Mouse (Mus musculus) CH12.LX (cell line): ENCODE measurements around the gene Tet3. TPM values are rescaled to one million over a fixed set of nuclear protein-coding genes. Genes with fewer than 3 reads are reported as not detected.

Experiments
- DNase-seq: peaks from one replicate; pipeline ENCODE4 v3.0.0-alpha.2; 2013; ENCODE audit errors: extremely low read depth
- H3K27ac ChIP-seq: 2 replicates; pipeline ENCODE4 v1.5.1; 2012; ENCODE audit warnings: low read depth, mild to moderate bottlenecking, control low read depth, moderate library complexity; ENCODE audit not compliant: insufficient read depth
- H3K27me3 ChIP-seq: replicated peaks from 2 replicates; pipeline ENCODE3; 2012; ENCODE audit warnings: inconsistent platforms
- H3K36me3 ChIP-seq, 2 experiments: replicated peaks in 1 of 2; 2 replicates each; pipeline versions ENCODE3 to v1.6.1; 2012; ENCODE audit warnings: inconsistent platforms in 1 of 2, low read length in 1 of 2, mild to moderate bottlenecking in 1 of 2, mixed read lengths in 1 of 2, moderate library complexity in 1 of 2; ENCODE audit not compliant: control insufficient read depth in 1 of 2, insufficient read depth in 1 of 2
- H3K4me1 ChIP-seq, 2 experiments: 2 replicates each; pipeline ENCODE4 v1.6.1; 2012; ENCODE audit warnings: inconsistent platforms in 1 of 2, moderate library complexity in 1 of 2; ENCODE audit not compliant: insufficient read depth in 2 of 2, control insufficient read depth in 1 of 2
- H3K4me2 ChIP-seq: 2 replicates; pipeline ENCODE4 v1.6.1; 2012; ENCODE audit warnings: low read depth, mild to moderate bottlenecking, control low read depth; ENCODE audit not compliant: poor library complexity, insufficient read depth, severe bottlenecking
- H3K4me3 ChIP-seq, 3 experiments: fragments of 150-350 bp in 1 of 3; sonication (generic) in 1 of 3; replicated peaks in 1 of 3; 2 replicates each; pipeline versions ENCODE3 to v1.5.1; 2011 to 2012; ENCODE audit warnings: low read depth in 2 of 3, low read length in 2 of 3, mild to moderate bottlenecking in 2 of 3, moderate library complexity in 2 of 3, control low read depth in 1 of 3, improper control_type of control experiment in 1 of 3, inconsistent platforms in 1 of 3, mixed read lengths in 1 of 3; ENCODE audit not compliant: poor library complexity in 1 of 3
- H3K79me2 ChIP-seq: replicated peaks from 2 replicates; pipeline ENCODE4 v1.6.1; 2012; ENCODE audit warnings: mild to moderate bottlenecking, moderate library complexity; ENCODE audit not compliant: control insufficient read depth, poor library complexity, insufficient read depth, severe bottlenecking; ENCODE audit errors: extremely low read depth
- H3K9ac ChIP-seq: 2 replicates; pipeline ENCODE4 v1.6.1; 2012; ENCODE audit warnings: low read depth, mild to moderate bottlenecking, control low read depth, moderate library complexity; ENCODE audit not compliant: insufficient read depth
- H3K9me3 ChIP-seq: replicated peaks from 2 replicates; pipeline ENCODE3; 2012; ENCODE audit warnings: low read length, inconsistent platforms, mixed read lengths
- BHLHE40 ChIP-seq: IDR thresholded peaks from 2 replicates; pipeline ENCODE4 v1.6.1; 2011; ENCODE audit warnings: mild to moderate bottlenecking, low read depth, low read length, improper control_type of control experiment
- CHD1 ChIP-seq: IDR thresholded peaks from 2 replicates; pipeline ENCODE4 v1.6.1; 2012; ENCODE audit warnings: low read depth, low read length, improper control_type of control experiment, inconsistent platforms
- ELF1 ChIP-seq: IDR thresholded peaks from 2 replicates; pipeline ENCODE4 v1.6.1; 2014; ENCODE audit warnings: low read depth, mild to moderate bottlenecking, inconsistent platforms, low read length, improper control_type of control experiment
- ETS1 ChIP-seq: conservative IDR thresholded peaks from 2 replicates; pipeline ENCODE4 v1.6.1; 2012; ENCODE audit warnings: low read depth, mild to moderate bottlenecking, inconsistent platforms, low read length, improper control_type of control experiment, moderate library complexity
- IRF4 ChIP-seq: IDR thresholded peaks from 2 replicates; pipeline ENCODE4 v1.6.1; 2014; ENCODE audit warnings: low read depth, mild to moderate bottlenecking, inconsistent platforms, low read length, improper control_type of control experiment
- MAFK ChIP-seq: IDR thresholded peaks from 2 replicates; pipeline ENCODE4 v1.6.1; 2011; ENCODE audit warnings: low read length, improper control_type of control experiment; ENCODE audit not compliant: insufficient replicate concordance
- NRF1 ChIP-seq: IDR thresholded peaks from 2 replicates; pipeline ENCODE4 v1.6.1; 2014; ENCODE audit warnings: low read depth, mild to moderate bottlenecking, inconsistent platforms, low read length, improper control_type of control experiment, moderate library complexity
- PAX5 ChIP-seq: IDR thresholded peaks from 2 replicates; pipeline ENCODE4 v1.6.1; 2012; ENCODE audit warnings: low read length, inconsistent platforms, mixed read lengths
- POLR2A ChIP-seq: IDR thresholded peaks from 2 replicates; pipeline ENCODE4 v1.6.1; 2011; ENCODE audit warnings: low read depth, mild to moderate bottlenecking, improper control_type of control experiment, low read length
- TBP ChIP-seq: conservative IDR thresholded peaks from 2 replicates; pipeline ENCODE4 v1.6.1; 2011; ENCODE audit warnings: low read depth, low read length, improper control_type of control experiment
- TCF12 ChIP-seq: IDR thresholded peaks from 2 replicates; pipeline ENCODE4 v1.6.1; 2014; ENCODE audit warnings: low read depth, mild to moderate bottlenecking, inconsistent platforms, low read length, improper control_type of control experiment
- UBTF ChIP-seq: IDR thresholded peaks from 2 replicates; pipeline ENCODE4 v1.6.1; 2012; ENCODE audit warnings: low read depth, mild to moderate bottlenecking, inconsistent platforms, low read length, improper control_type of control experiment, moderate library complexity
- ZC3H11A ChIP-seq: IDR thresholded peaks from 2 replicates; pipeline ENCODE4 v1.6.1; 2012; ENCODE audit warnings: low read depth, mild to moderate bottlenecking, inconsistent platforms, low read length, improper control_type of control experiment
- ZKSCAN1 ChIP-seq: IDR thresholded peaks from 2 replicates; pipeline ENCODE4 v1.6.1; 2012; ENCODE audit warnings: low read depth, inconsistent platforms, low read length, improper control_type of control experiment, borderline replicate concordance
- ZMIZ1 ChIP-seq: IDR thresholded peaks from 2 replicates; pipeline ENCODE4 v1.6.1; 2012; ENCODE audit warnings: low read depth, mild to moderate bottlenecking, inconsistent platforms, low read length, improper control_type of control experiment
- dilution Hi-C: fragments of 300-500 bp; cut with MboI; formaldehyde crosslinking; loops from 2 replicates; pipeline ENCODE4 v1.14.3; 2020; ENCODE audit warnings: low sequenced_read_pairs; ENCODE audit not compliant: extremely low pct_unique_long_range_greater_than_20kb, extremely low pct_ligation_motif_present
- in situ Hi-C: fragments of 300-500 bp; cut with MboI; formaldehyde crosslinking; loops from 3 replicates; pipeline ENCODE4 v1.14.3; 2019; ENCODE audit warnings: low sequenced_read_pairs, low pct_ligation_motif_present, low pct_unique_long_range_greater_than_20kb, mixed read lengths
- polyA plus RNA-seq: library from polyadenylated mRNA; unstranded; fragments of >175 nt; gene quantifications from 2 replicates; pipeline ENCODE4 v1.2.1, GENCODE M21; 2012; ENCODE audit warnings: low read depth; ENCODE audit not compliant: insufficient read length
- total RNA-seq, 2 experiments: library from RNA; depleted of rRNA; stranded (reverse); fragments of 300-350 nt in 1 of 2; fragments of >200 nt in 1 of 2; gene quantifications; 2 replicates each; pipeline ENCODE4 v1.2.3; 2012 to 2014

The Tet3 gene
- total and polyA plus RNA-seq, 3 experiments, result 3.2 to 10.0 (median 8.2) TPM

- TF ChIP-seq POLR2A (no peak), IRF4 (no peak), CHD1 (no peak), PAX5 (no peak), NRF1 (no peak), UBTF (no peak), ZKSCAN1 (no peak), BHLHE40 (no peak), ELF1 (no peak), ZC3H11A (no peak), ZMIZ1 (no peak), TCF12 (no peak)
- TF ChIP-seq, all 38 proteins: peak for 0
- no peak overlapping the region for H3K4me2 ChIP-seq
- in situ Hi-C loops (no loop called here), dilution Hi-C loops (no loop called here)
- peaks cover 4% of the 10 kb centered on the region; the same call in 1 of the 2 replicates for H3K79me2 ChIP-seq
- no peak overlapping the region for H3K4me3 ChIP-seq
- DNase-seq, result no peak
- H3K9me3 ChIP-seq, result no peaks in the 10 kb centered on the region
- H3K27ac ChIP-seq, result no peak overlapping the region
- no peak overlapping the region for H3K9ac ChIP-seq
- H3K27me3 ChIP-seq, result no peaks in the 10 kb centered on the region
- peaks cover 10 to 85% of the 10 kb centered on the region in 2 experiments for H3K4me1 ChIP-seq
- H3K36me3 ChIP-seq, result peaks cover 7 to 54% of the 10 kb centered on the region in 2 experiments
Observed at GRCm38 (mm10) chr6:83438584-83438983, 20.3 kb downstream of the Tet3 start.

GRCm38 (mm10) chr6:83437802-83438201 lies 21.1 kb downstream of the Tet3 start:
- TF ChIP-seq CHD1 (no peak), MAFK (no peak), ETS1 (no peak), TBP (no peak)
- TF ChIP-seq, all 38 proteins: peak for 0
- dilution Hi-C loops, result no loop called here
- Histone ChIP-seq H3K4me1 (peaks cover 10 to 85% of the 10 kb centered on the region in 2 experiments), H3K9ac (no peak overlapping the region), H3K4me2 (no peak overlapping the region), H3K27me3 (no peaks in the 10 kb centered on the region), H3K4me3 (no peak overlapping the region), H3K36me3 (peaks cover 7 to 57% of the 10 kb centered on the region in 2 experiments), H3K27ac (no peak overlapping the region), H3K9me3 (no peaks in the 10 kb centered on the region), H3K79me2 (peaks cover 4% of the 10 kb centered on the region; the same call in 1 of the 2 replicates)
- in situ Hi-C loops, result no loop called here
- DNase-seq, result no peak
